8 mouse cellular contexts compared by ENCODE assay signal in the genomic region with DNA sequence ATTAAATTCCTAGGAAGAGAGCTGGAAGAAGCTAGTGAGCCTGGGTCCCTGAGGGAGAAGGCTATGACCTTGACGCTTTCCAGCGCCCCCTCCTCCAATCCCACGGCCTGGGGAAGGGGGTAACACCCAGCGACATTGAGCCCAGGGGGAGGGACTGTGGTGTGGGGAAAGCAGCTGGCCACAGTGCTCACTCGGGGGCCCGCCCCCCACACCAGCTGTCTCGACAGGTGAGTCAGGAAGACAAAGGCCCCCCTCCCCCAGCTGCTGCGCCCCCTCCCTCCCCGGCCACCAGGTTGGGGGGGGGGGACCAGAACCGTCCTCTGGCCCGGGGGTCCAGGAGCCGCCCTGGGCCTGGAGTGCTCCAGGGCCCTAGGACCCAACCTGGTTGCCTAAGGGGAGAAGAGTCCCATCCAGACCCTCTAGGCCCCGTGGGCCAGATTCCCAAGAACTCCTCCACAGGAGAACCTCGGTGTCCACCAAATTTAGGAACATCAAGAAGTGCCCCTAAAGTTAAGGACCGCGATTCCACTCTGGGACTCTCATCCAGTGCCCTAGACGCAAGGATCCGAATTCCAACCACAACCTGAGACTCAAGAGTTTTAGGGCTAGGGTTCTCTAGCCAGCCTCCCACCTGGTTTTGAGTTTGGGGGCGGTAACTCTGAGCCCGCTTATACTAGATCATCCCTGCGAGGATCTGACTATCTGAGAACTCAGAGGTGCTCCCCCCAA. TPM values are rescaled to one million over a fixed set of nuclear protein-coding genes. Genes with fewer than 3 reads are reported as not detected.
DNase-seq lines count a peak whose midpoint lies in the region; ATAC-seq and TF ChIP-seq lines count a peak whose summit lies in the region.

No protein-coding gene starts in this region.

- no peaks in the 10 kb centered on the region for H3K9me3 ChIP-seq in ES-E14 (ENCODE audit: control insufficient read depth, insufficient read depth, low read depth, low read length)
- H3K9me3 ChIP-seq in forebrain, postnatal 0 days (ENCODE audit: low read length) = no peaks in the 10 kb centered on the region
- no peaks in the 10 kb centered on the region for H3K9me3 ChIP-seq in limb, embryonic 12.5 days
- no peaks in the 10 kb centered on the region for H3K9me3 ChIP-seq in neural tube, embryonic 13.5 days

- 2% methylated on average over 16 of the region's 21 CpGs for WGBS in forebrain, postnatal 0 days
- under 1% methylated on average over 21 of the region's 21 CpGs for WGBS in limb, embryonic 12.5 days
- WGBS in neural tube, embryonic 13.5 days = under 1% methylated on average over 21 of the region's 21 CpGs

- peak overlapping the region; percentile 86 for H3K9ac ChIP-seq in ES-E14 (ENCODE audit: insufficient read depth, low read depth, low read length, poor library complexity, severe bottlenecking)
- peak overlapping the region; percentile 66 for H3K9ac ChIP-seq in forebrain, postnatal 0 days
- H3K9ac ChIP-seq in limb, embryonic 12.5 days (replicated peaks) = peak overlapping the region; percentile 90
- peak overlapping the region; percentile 95 for H3K9ac ChIP-seq in neural tube, embryonic 13.5 days

- TF ChIP-seq CTCF in gastrocnemius, adult 2 months (IDR thresholded peaks at IDR 0.05) = no peak
- no peak for TF ChIP-seq CTCF in forebrain, postnatal 0 days (IDR thresholded peaks at IDR 0.05; ENCODE audit: low read depth)

- H3K4me1 ChIP-seq in ES-E14 (ENCODE audit: control insufficient read depth in 2 of 2, insufficient read depth in 2 of 2, low read length in 2 of 2, poor library complexity in 1 of 2) = peaks cover 7 to 21% of the 10 kb centered on the region in 2 experiments; a peak in 3 of 4 replicates
- H3K4me1 ChIP-seq in forebrain, postnatal 0 days (ENCODE audit: insufficient read depth) = peaks cover 15% of the 10 kb centered on the region
- peaks cover 34% of the 10 kb centered on the region for H3K4me1 ChIP-seq in limb, embryonic 12.5 days (replicated peaks)
- peaks cover 38% of the 10 kb centered on the region for H3K4me1 ChIP-seq in neural tube, embryonic 13.5 days (replicated peaks)

- H3K36me3 ChIP-seq in ES-E14 (ENCODE audit: control insufficient read depth, insufficient read depth, low read length, poor library complexity, severe bottlenecking) = peaks cover 12% of the 10 kb centered on the region; the same call in 1 of the 2 replicates
- H3K36me3 ChIP-seq in forebrain, postnatal 0 days (ENCODE audit: insufficient read depth) = no peaks in the 10 kb centered on the region
- H3K36me3 ChIP-seq in limb, embryonic 12.5 days = peaks cover 17% of the 10 kb centered on the region
- 0 out of 2 replicates have a peak, but pooled peaks cover 5% of the 10 kb centered on the region for H3K36me3 ChIP-seq in neural tube, embryonic 13.5 days

- H3K27me3 ChIP-seq in forebrain, postnatal 0 days (ENCODE audit: insufficient read depth, low read length) = no peaks in the 10 kb centered on the region; the same call in 1 of the 2 replicates
- H3K27me3 ChIP-seq in limb, embryonic 12.5 days = no peaks in the 10 kb centered on the region
- 0 out of 2 replicates have a peak, but pooled peaks cover 7% of the 10 kb centered on the region for H3K27me3 ChIP-seq in neural tube, embryonic 13.5 days

- ATAC-seq in forebrain, postnatal 0 days = no peak
- no peak for ATAC-seq in limb, embryonic 12.5 days (ENCODE audit: insufficient number of reproducible peaks, insufficient read depth, low FRiP score, low TSS enrichment, low read depth)
- no peak for ATAC-seq in neural tube, embryonic 13.5 days (ENCODE audit: low read depth)

- intact Hi-C loops in gastrocnemius, adult 2 months (cut with DNase I) = no loop called here
- intact Hi-C loops in gastrocnemius, postnatal 36 days (cut with DNase I) = no loop called here
- intact Hi-C loops in left cerebral cortex, postnatal 36 days (cut with DNase I) = no loop called here

- in situ Hi-C loops in ES-E14 (cut with MboI; ENCODE audit: low sequenced_read_pairs in 2 of 2, unreplicated experiment in 2 of 2) = no loop called here

- peak; percentile 41 for DNase-seq in gastrocnemius, adult 2 months
- no peak for DNase-seq in gastrocnemius, postnatal 36 days
- DNase-seq in ES-E14 (ENCODE audit: low read depth, low spot score) = no peak
- peak; percentile 30 for DNase-seq in forebrain, postnatal 0 days
- no peak for DNase-seq in left cerebral cortex, postnatal 36 days (ENCODE audit: low spot score in 2 of 2)
- DNase-seq in layer of hippocampus, postnatal 36 days = no peak

- peak overlapping the region; percentile 95 for H3K4me3 ChIP-seq in gastrocnemius, adult 2 months
- H3K4me3 ChIP-seq in ES-E14 (ENCODE audit: insufficient read depth in 1 of 2, low read depth in 1 of 2, low read length in 2 of 2, poor library complexity in 1 of 2, severe bottlenecking in 1 of 2) = peak overlapping the region; percentile 86 to 98
- H3K4me3 ChIP-seq in forebrain, postnatal 0 days (ENCODE audit: low read depth, low read length) = peak overlapping the region; percentile 72
- H3K4me3 ChIP-seq in limb, embryonic 12.5 days (replicated peaks) = peak overlapping the region; percentile 98
- peak overlapping the region; percentile 96 for H3K4me3 ChIP-seq in neural tube, embryonic 13.5 days

- peak overlapping the region; percentile 95 for H3K4me2 ChIP-seq in forebrain, postnatal 0 days (ENCODE audit: low read depth)
- peak overlapping the region; percentile 96 for H3K4me2 ChIP-seq in limb, embryonic 12.5 days
- peak overlapping the region; percentile 96 for H3K4me2 ChIP-seq in neural tube, embryonic 13.5 days

- peak overlapping the region; percentile 93 for H3K27ac ChIP-seq in gastrocnemius, adult 2 months
- peak overlapping the region; percentile 100 for H3K27ac ChIP-seq in ES-E14 (ENCODE audit: insufficient read depth, low read depth, low read length, poor library complexity, severe bottlenecking)
- H3K27ac ChIP-seq in forebrain, postnatal 0 days (ENCODE audit: low read depth, low read length) = peak overlapping the region; percentile 29; the same call in 1 of the 2 replicates
- peak overlapping the region; percentile 96 for H3K27ac ChIP-seq in limb, embryonic 12.5 days
- peak overlapping the region; percentile 86 for H3K27ac ChIP-seq in neural tube, embryonic 13.5 days (replicated peaks)

RNA-seq across cellular contexts. Expression of a gene that starts 0.9 kb away (rescaled TPM):
- 10 to 100 TPM; 13.6 to 17.3 TPM for total RNA-seq in gastrocnemius, adult 2 months (2021)
- 10 to 100 TPM; 15.9 to 20.6 TPM for total RNA-seq in gastrocnemius, postnatal 36 days (2021)
- total RNA-seq in ES-E14 (2012; rRNA removed) = 92.5 and 108 TPM in 2 replicates
- total RNA-seq in forebrain, postnatal 0 days (2014; rRNA removed) = 40.6 and 45.9 TPM in 2 replicates
- 30.0 and 30.6 TPM in 2 replicates for polyA plus RNA-seq in forebrain, postnatal 0 days (2015; fragmentation: Nextera tagmentation; extraction: Ambion mirVana)
- 66.4 and 68.8 TPM in 2 replicates for polyA plus RNA-seq in limb, embryonic 12.5 days (2016; fragmentation: Nextera tagmentation; extraction: Ambion mirVana)
- 41.2 and 46.3 TPM in 2 replicates for polyA plus RNA-seq in neural tube, embryonic 13.5 days (2015; fragmentation: Nextera tagmentation; extraction: Ambion mirVana)
- 10 to 100 TPM; 11.2 to 13.5 TPM for total RNA-seq in left cerebral cortex, postnatal 36 days (2021)
- 10 to 100 TPM; 15.2 to 21.2 TPM for total RNA-seq in layer of hippocampus, postnatal 36 days (2021)

RNA-seq across cellular contexts. Expression of a gene that starts 9.2 kb away (rescaled TPM):
- under 1 TPM in 1 of 2 experiments, not detected in 1; 0.74 TPM for total RNA-seq in gastrocnemius, adult 2 months (2021)
- total RNA-seq in gastrocnemius, postnatal 36 days (2021) = under 1 TPM in 1 of 2 experiments, not detected in 1; 0.35 TPM
- 2.9 and 9.7 TPM in 2 replicates for total RNA-seq in ES-E14 (2012; rRNA removed)
- total RNA-seq in forebrain, postnatal 0 days (2014; rRNA removed) = 2.3 and 3.2 TPM in 2 replicates
- 0.69 and 1.1 TPM in 2 replicates for polyA plus RNA-seq in forebrain, postnatal 0 days (2015; fragmentation: Nextera tagmentation; extraction: Ambion mirVana)
- not detected in 2 replicates for polyA plus RNA-seq in limb, embryonic 12.5 days (2016; fragmentation: Nextera tagmentation; extraction: Ambion mirVana)
- 0.41 and 0.59 TPM in 2 replicates for polyA plus RNA-seq in neural tube, embryonic 13.5 days (2015; fragmentation: Nextera tagmentation; extraction: Ambion mirVana)
- not detected for total RNA-seq in left cerebral cortex, postnatal 36 days (2021)
- under 1 TPM; 0.20 to 0.33 TPM for total RNA-seq in layer of hippocampus, postnatal 36 days (2021)

RNA-seq across cellular contexts. Expression of a gene that starts 11.8 kb away (rescaled TPM):
- total RNA-seq in gastrocnemius, adult 2 months (2021) = 1,000 to 10,000 TPM in 1 of 2 experiments, 100 to 1,000 TPM in 1; 987 to 1,150 TPM
- total RNA-seq in gastrocnemius, postnatal 36 days (2021) = 1,000 to 10,000 TPM in 1 of 2 experiments, 100 to 1,000 TPM in 1; 974 to 1,054 TPM
- 9.9 and 10.8 TPM in 2 replicates for total RNA-seq in ES-E14 (2012; rRNA removed)
- 154 and 163 TPM in 2 replicates for total RNA-seq in forebrain, postnatal 0 days (2014; rRNA removed)
- 126 and 136 TPM in 2 replicates for polyA plus RNA-seq in forebrain, postnatal 0 days (2015; fragmentation: Nextera tagmentation; extraction: Ambion mirVana)
- 12.4 and 12.8 TPM in 2 replicates for polyA plus RNA-seq in limb, embryonic 12.5 days (2016; fragmentation: Nextera tagmentation; extraction: Ambion mirVana)
- 103 and 117 TPM in 2 replicates for polyA plus RNA-seq in neural tube, embryonic 13.5 days (2015; fragmentation: Nextera tagmentation; extraction: Ambion mirVana)
- 100 to 1,000 TPM in 1 of 2 experiments, 10 to 100 TPM in 1; 98.6 to 121 TPM for total RNA-seq in left cerebral cortex, postnatal 36 days (2021)
- 10 to 100 TPM; 89.7 to 91.3 TPM for total RNA-seq in layer of hippocampus, postnatal 36 days (2021)

RNA-seq across cellular contexts. Expression of a gene that starts 39.2 kb away (rescaled TPM):
- total RNA-seq in gastrocnemius, adult 2 months (2021) = under 1 TPM; 0.22 to 0.59 TPM
- total RNA-seq in gastrocnemius, postnatal 36 days (2021) = under 1 TPM; 0.15 to 0.31 TPM
- 5.8 and 6.3 TPM in 2 replicates for total RNA-seq in ES-E14 (2012; rRNA removed)
- total RNA-seq in forebrain, postnatal 0 days (2014; rRNA removed) = 1.6 and 5.1 TPM in 2 replicates
- polyA plus RNA-seq in forebrain, postnatal 0 days (2015; fragmentation: Nextera tagmentation; extraction: Ambion mirVana) = 0.28 and 0.36 TPM in 2 replicates
- 0.18 and 0.20 TPM in 2 replicates for polyA plus RNA-seq in limb, embryonic 12.5 days (2016; fragmentation: Nextera tagmentation; extraction: Ambion mirVana)
- polyA plus RNA-seq in neural tube, embryonic 13.5 days (2015; fragmentation: Nextera tagmentation; extraction: Ambion mirVana) = 0.06 and 0.19 TPM in 2 replicates
- total RNA-seq in left cerebral cortex, postnatal 36 days (2021) = 10 to 100 TPM; 20.6 to 22.5 TPM
- total RNA-seq in layer of hippocampus, postnatal 36 days (2021) = 10 to 100 TPM; 12.6 to 18.8 TPM

RNA-seq across cellular contexts. Expression of a gene that starts 42.5 kb away (rescaled TPM):
- total RNA-seq in gastrocnemius, adult 2 months (2021) = 10 to 100 TPM; 41.9 to 52.4 TPM
- 10 to 100 TPM; 36.9 to 39.9 TPM for total RNA-seq in gastrocnemius, postnatal 36 days (2021)
- total RNA-seq in ES-E14 (2012; rRNA removed) = 12.6 and 15.8 TPM in 2 replicates
- total RNA-seq in forebrain, postnatal 0 days (2014; rRNA removed) = 32.2 and 34.4 TPM in 2 replicates
- polyA plus RNA-seq in forebrain, postnatal 0 days (2015; fragmentation: Nextera tagmentation; extraction: Ambion mirVana) = 35.1 and 35.8 TPM in 2 replicates
- 38.7 and 39.5 TPM in 2 replicates for polyA plus RNA-seq in limb, embryonic 12.5 days (2016; fragmentation: Nextera tagmentation; extraction: Ambion mirVana)
- 38.7 and 39.9 TPM in 2 replicates for polyA plus RNA-seq in neural tube, embryonic 13.5 days (2015; fragmentation: Nextera tagmentation; extraction: Ambion mirVana)
- 10 to 100 TPM; 41.0 to 45.7 TPM for total RNA-seq in left cerebral cortex, postnatal 36 days (2021)
- total RNA-seq in layer of hippocampus, postnatal 36 days (2021) = 10 to 100 TPM; 40.5 to 40.8 TPM

Comparison
In these comparisons a context has a peak if more than half of its experiments do, and no peak if none do; other contexts are left out.
1. DNase-seq: peak in gastrocnemius, adult 2 months (single experiment) and forebrain, postnatal 0 days (single experiment); none in gastrocnemius, postnatal 36 days (0 of 2), ES-E14 (single experiment), left cerebral cortex, postnatal 36 days (0 of 2) and layer of hippocampus, postnatal 36 days (0 of 2).
2. H3K27ac ChIP-seq: peak in every context shown above with its lines; median percentile 100 in ES-E14; 96 in limb, embryonic 12.5 days; 93 in gastrocnemius, adult 2 months; 86 in neural tube, embryonic 13.5 days; 29 in forebrain, postnatal 0 days.
3. Peak in every context shown above with its lines, with median percentiles within 50 percentile points of each other: H3K4me3 ChIP-seq, H3K9ac ChIP-seq and H3K4me2 ChIP-seq.